Mouse (Mus musculus): ENCODE results near the gene Slc13a2.

The Slc13a2 gene

GRCm38 (mm10) chr11:78422055-78422819 lies at the start of gene Slc13a2:
TSS of gene Slc13a2 (minus strand) at chr11:78422217.
- DNase-seq (ENCODE audit: low spot score in 2 of 2) = no peak

GRCm38 (mm10) chr11:78471326-78472103 lies 49.5 kb upstream of the Slc13a2 start:
- no peak for DNase-seq (ENCODE audit: low spot score in 2 of 2)

- DNase-seq (ENCODE audit: low spot score in 2 of 2) = no peak
Measured at GRCm38 (mm10) chr11:78467932-78468331, 45.9 kb upstream of the Slc13a2 start.

- no peak for DNase-seq (ENCODE audit: low spot score in 2 of 2)
Measured at GRCm38 (mm10) chr11:78467515-78467914, 45.5 kb upstream of the Slc13a2 start.

GRCm38 (mm10) chr11:78466242-78466912 lies 44.4 kb upstream of the Slc13a2 start:
- DNase-seq (ENCODE audit: low spot score in 2 of 2) = peak in 1 of 2 experiments; percentile 24

- peak; percentile 90 for DNase-seq (ENCODE audit: low spot score in 2 of 2)
Measured at GRCm38 (mm10) chr11:78465568-78466180, 43.7 kb upstream of the Slc13a2 start, which contains the start of gene Slc46a1. TSS of gene Slc46a1 (plus strand) at chr11:78465697.

GRCm38 (mm10) chr11:78465116-78465515 lies 43.1 kb upstream of the Slc13a2 start:
- no peak for DNase-seq (ENCODE audit: low spot score in 2 of 2)

GRCm38 (mm10) chr11:78463286-78464036 lies 41.4 kb upstream of the Slc13a2 start:
- no peak for DNase-seq (ENCODE audit: low spot score in 2 of 2)

GRCm38 (mm10) chr11:78462669-78463068 lies 40.7 kb upstream of the Slc13a2 start:
- DNase-seq (ENCODE audit: low spot score in 2 of 2) = no peak

- DNase-seq (ENCODE audit: low spot score in 2 of 2) = no peak
Measured at GRCm38 (mm10) chr11:78461894-78462293, 39.9 kb upstream of the Slc13a2 start.

- DNase-seq (ENCODE audit: low spot score in 2 of 2) = no peak
Measured at GRCm38 (mm10) chr11:78458740-78459139, 36.7 kb upstream of the Slc13a2 start.

GRCm38 (mm10) chr11:78455308-78455707 lies 33.3 kb upstream of the Slc13a2 start:
- DNase-seq (ENCODE audit: low spot score in 2 of 2) = peak in 1 of 2 experiments; percentile 25

GRCm38 (mm10) chr11:78454276-78454675 lies 32.3 kb upstream of the Slc13a2 start:
- no peak for DNase-seq (ENCODE audit: low spot score in 2 of 2)

GRCm38 (mm10) chr11:78453675-78454074 lies 31.7 kb upstream of the Slc13a2 start:
- DNase-seq (ENCODE audit: low spot score in 2 of 2) = peak in 1 of 2 experiments; percentile 26

- DNase-seq (ENCODE audit: low spot score in 2 of 2) = no peak
Measured at GRCm38 (mm10) chr11:78450337-78450736, 28.3 kb upstream of the Slc13a2 start.

GRCm38 (mm10) chr11:78448242-78448641 lies 26.2 kb upstream of the Slc13a2 start:
- no peak for DNase-seq (ENCODE audit: low spot score in 2 of 2)

- DNase-seq (ENCODE audit: low spot score in 2 of 2) = no peak
Measured at GRCm38 (mm10) chr11:78447168-78447567, 25.2 kb upstream of the Slc13a2 start.

- no peak for DNase-seq (ENCODE audit: low spot score in 2 of 2)
Measured at GRCm38 (mm10) chr11:78443115-78443514, 21.1 kb upstream of the Slc13a2 start.

GRCm38 (mm10) chr11:78438399-78438930 lies 16.4 kb upstream of the Slc13a2 start:
- DNase-seq (ENCODE audit: low spot score in 2 of 2) = no peak

- no peak for DNase-seq (ENCODE audit: low spot score in 2 of 2)
Measured at GRCm38 (mm10) chr11:78437182-78437581, 15.2 kb upstream of the Slc13a2 start.

All from urinary bladder, postnatal 4 days (tissue).